Mouse (Mus musculus): ENCODE data around the gene 1700006A11Rik. TPM values are rescaled to one million over a fixed set of nuclear protein-coding genes. Genes with fewer than 3 reads are reported as not detected.

Gene 1700006A11Rik
- polyA plus RNA-seq, 1 experiment from 2014 or later = not detected

Other genes with a start within 250 kb of the 1700006A11Rik start
- 7.8 and 8.3 TPM in 2 replicates for gene Tram1l1, start 105.2 kb downstream of the 1700006A11Rik start, polyA plus RNA-seq (2014; fragmentation: Nextera tagmentation; extraction: Ambion mirVana)
- not detected in 2 replicates for gene 1700003H04Rik, start 155.1 kb upstream of the 1700006A11Rik start, polyA plus RNA-seq (2014; fragmentation: Nextera tagmentation; extraction: Ambion mirVana)